Mouse (Mus musculus): Measurements from ENCODE around the gene Fam240a.

Fam240a gene

DNA sequence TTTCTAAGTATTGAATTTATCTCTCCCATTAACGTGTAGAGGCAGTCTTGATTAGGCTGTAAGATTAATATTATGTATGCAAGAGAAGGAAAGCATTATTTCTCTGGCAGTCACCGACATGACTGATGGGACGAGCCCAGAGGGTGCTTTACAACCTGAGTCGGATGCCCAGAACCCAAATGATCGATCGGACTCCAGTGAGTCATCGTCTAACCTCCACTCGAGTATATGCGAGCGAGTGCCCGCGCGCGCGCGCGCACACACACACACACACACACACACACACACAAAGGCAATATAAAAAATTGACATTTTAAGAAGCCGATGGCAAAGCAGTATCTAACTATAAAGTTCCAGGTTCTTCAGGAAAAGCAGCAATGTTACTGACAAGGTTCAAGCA lies 28.7 kb upstream of the Fam240a start:
- no peak for DNase-seq (ENCODE audit: low read depth)

DNA sequence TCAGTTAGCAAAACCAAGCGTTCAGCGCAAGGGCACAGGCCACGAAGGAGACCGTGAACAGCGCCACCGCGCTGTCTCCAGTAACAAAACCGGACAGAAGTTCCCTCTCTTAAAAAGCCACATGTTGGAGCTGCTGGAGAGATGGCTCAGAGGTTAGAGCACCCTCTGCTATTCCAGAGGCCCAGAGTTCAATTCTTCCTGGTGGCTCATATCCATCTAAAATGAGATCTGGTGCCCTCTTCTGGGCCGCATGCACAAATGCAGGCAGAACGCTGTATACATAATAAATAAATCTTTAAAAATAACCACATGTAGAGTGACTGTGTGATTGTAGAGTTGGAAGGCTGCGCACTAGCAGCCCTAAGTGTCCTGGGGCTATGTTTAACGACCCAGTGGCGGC lies 27.6 kb upstream of the Fam240a start:
- DNase-seq (ENCODE audit: low read depth): peak; percentile 49

DNA sequence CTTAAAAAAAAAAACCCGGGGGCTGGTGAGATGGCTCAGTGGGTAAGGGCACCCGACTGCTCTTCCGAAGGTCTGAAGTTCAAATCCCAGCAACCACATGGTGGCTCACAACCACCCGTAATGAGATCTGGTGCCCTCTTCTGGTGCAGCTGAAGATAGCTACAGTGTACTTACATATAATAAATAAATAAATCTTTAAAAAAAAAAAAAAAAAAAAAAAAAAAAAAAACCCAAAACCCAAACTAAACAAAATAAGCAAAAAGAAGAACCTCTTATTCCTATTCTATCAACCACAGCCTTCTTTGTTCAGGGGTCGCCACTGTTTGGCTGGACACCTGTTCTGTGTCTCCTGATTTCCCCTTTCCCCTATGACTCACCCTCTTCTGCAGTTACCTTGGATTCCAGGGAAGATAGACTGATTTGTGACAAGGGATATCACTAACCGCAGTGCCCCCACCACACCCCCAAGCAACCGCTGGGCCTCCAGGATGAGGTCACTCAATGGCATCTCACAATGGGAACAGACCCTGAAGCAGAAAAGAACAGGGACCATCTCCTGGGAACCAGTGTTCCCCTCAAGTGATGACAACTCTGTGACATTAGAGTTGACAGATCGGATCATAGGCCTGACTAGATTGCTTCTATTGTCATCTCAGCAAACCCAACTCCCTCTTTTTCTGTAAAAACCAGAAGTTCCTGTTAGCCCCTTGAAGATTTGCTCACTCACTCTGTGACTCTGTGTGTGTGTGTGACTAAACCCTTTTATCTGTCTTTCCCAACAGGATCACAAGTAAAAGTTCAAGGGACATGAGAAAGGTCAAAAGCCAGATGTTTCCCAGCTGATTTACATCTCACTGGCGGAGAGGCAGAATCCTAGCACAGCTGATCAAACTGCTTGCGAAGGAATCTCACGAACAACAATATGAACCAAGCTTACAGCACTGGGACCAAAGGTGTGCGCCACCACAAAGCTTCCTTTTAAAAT lies 21.1 kb upstream of the Fam240a start:
- DNase-seq (ENCODE audit: low read depth): peak; percentile 26

DNA sequence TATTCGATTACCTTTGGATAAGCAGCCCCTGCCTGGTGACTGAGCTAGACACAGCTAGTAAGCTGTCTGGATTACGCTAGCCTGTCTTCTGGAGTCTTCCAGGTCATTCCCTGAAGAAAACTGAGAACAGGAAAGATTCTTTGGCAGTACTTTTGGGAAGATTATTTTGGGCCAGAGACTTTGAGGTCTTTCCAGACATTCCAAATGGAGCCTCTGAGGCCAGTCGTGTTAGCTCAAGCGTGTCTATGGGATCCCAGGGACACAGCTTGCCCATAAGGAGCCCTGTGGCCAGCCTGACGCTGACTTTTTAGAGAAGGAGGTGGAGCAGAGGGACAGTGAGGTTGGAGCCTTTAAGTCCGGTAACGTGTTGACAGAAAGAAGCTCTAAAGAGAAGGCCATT lies 19.3 kb upstream of the Fam240a start:
- DNase-seq (ENCODE audit: low read depth): no peak

DNA sequence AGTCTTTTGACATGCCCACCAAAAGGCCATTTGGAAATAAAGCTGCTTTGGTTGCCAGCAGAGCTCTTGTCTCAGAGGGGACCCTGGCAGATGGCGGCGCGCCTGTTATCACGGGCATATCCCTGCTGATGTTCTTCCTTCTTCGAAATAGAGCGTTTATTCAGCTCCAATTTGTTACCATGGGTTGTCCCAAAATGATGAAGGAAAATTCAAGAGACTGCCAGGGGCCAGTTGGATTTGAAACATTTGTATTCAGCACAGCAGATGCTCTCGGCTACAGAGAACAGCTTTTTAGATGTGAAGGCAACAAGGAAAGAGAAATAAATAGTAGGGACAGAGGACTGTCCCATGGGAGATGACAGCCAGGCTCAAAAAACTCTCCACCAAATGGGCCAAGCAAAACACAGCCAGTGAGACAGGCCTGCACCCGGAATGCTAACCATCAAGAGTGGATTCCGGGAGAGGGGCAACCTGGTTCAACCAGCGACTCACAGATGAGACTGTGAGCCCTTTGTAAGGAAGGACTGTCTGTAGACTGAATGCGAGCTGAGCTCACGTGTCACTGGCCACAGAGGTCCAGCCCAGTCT lies 17.3 kb upstream of the Fam240a start:
- DNase-seq (ENCODE audit: low read depth): no peak

DNA sequence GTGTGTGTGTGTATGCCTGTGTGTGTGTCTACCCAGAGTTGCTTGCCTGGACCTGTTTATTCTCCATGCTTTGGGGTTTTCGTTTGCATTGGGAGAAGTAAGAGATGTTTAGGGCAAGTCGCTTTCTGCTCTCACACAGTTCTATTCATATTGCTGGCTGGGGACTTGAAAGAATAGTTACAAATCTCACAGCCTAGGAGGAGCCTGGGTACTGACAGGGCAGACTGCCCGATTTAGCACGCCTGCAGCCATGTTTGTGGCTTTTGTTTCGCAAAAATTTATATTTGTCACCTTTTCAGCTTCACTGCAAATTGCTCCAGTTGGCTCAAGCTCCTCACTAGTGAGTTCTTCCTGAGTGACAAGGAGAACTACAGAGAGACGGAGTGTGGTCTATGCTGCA lies 14.9 kb upstream of the Fam240a start:
- no peak for DNase-seq (ENCODE audit: low read depth)

DNA sequence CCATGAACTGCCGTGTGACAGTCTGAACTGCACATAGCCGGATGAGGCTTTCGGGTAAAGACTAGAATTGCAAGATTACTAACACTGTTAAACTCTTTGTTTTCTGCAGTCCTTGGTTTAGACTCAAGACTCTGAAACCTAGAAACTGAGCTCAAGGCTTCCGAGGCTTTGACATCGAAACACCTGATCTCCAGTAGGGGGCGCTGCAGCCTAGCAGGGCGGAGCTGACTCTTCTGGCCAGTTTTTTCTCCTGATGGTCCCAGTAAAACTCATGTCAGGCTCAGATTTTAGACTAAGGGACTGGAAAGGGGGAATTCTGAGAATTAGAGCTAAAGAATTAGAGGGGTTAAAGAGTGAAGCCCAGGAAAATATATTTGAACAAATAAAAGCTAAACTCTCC lies 6.1 kb upstream of the Fam240a start:
- DNase-seq (ENCODE audit: low read depth): peak; percentile 64

DNA sequence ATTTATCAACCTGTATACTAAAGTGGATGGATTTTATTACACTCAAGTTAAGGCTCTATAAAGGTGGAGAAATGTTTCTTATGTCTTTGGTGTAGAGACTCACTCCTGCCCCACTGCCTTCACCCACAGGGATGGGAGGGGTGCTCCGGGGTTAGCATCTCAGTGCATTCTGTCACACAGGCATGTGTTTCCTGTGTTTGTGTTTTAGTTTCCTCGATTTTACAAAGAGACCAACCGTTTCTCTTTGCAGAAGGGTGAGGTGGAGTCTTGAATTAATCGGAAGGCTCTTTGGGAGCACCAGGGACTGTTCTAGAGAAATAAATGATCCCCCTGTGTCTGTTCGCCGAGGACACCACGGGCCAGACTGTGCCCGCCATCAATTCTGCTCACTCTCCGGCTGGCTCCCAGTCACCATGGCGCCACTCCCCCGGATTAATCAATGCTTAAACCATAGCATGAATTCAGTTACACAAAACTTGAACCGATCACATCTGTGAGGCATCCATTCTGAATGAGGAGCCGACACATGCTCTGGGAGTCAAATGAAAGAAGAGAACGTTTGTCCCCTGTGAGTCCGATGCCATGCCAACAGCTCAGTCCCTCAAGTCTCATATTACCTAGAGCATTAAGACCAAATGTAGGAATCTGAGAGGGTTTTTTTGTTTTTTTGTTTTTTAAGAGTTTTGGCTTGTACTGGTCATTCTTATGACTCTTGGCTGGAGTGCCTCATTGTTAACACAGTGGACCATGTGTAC lies 4.2 kb upstream of the Fam240a start:
- DNase-seq (ENCODE audit: low read depth): no peak

DNA sequence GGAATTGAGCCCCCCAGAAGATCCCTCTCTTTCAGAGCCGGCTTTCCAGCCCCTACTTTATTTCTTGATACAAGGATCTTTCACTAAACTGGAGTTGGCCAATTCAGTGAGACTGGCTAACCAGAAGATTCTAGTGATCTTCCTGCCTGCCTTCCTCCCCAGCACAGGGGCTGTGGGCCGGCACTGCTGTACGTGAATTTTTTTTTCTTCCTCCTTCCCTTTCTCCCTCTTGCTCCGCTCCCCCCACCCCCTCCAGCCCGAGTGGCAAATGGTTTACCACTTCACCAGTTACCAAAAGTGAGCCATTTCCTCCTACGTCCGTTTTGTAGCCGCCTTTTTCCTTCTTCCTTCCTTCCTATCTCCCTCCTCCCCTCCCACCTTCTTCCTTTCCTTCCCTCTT lies 1.2 kb downstream of the Fam240a start:
- DNase-seq (ENCODE audit: low read depth): peak; percentile 8

DNA sequence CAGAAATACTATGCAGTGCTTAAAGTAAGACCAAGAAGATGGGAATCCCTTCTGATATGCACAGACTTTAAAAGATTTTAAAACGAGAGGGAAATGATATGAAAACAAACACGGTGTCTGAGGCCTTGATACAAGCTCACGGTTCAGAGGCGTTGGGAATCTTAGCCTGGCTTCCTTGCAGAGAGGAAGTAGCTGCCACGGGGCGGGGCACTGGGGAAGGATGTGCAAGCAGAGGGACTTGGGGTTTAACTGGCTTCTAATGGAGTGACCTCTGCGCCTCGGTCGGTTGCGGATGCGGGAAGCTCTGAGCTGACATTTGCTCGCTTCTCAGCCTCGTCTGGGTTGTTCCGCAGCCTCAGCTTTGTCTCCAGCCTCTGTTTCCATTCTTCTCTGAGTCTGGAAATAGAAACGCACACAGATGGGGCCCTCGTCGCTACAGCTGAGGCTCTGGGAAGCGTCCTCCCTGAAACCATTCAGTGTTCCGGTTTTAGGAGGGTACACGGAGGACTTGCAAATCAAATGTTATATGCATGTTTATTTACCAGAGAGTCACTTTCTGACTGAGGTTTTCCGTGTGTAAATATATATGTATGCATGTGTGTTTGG lies 1.9 kb downstream of the Fam240a start:
- no peak for DNase-seq (ENCODE audit: low read depth)

DNA sequence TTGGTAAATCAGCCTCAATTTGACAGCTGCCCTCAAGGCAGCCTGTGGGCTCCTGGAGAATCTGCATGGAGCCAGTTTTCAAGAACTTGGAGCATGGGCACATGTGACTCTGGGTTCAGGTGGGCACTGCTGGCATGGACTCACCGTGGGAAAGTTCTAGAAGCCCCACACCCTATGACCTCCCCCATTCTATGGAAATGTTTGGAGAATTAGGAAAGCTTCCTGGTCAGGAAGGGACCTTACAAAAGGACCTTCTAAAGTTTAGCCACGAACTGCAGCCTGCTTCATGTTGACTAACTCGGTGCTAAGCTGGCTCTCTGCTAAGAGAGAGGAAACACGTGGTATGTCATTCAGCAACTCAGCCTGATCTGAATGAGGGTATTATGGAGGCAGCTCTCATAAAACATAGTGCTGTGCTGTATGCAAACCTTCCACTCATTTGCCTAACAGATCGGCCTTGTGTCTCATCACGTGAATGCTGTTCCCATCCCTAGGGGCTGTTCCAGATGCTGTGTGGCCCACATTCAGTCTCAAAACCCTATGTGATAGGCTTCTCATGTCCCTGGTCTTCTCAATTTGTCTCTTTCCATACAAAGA lies 7.2 kb downstream of the Fam240a start:
- no peak for DNase-seq (ENCODE audit: low read depth)

DNA sequence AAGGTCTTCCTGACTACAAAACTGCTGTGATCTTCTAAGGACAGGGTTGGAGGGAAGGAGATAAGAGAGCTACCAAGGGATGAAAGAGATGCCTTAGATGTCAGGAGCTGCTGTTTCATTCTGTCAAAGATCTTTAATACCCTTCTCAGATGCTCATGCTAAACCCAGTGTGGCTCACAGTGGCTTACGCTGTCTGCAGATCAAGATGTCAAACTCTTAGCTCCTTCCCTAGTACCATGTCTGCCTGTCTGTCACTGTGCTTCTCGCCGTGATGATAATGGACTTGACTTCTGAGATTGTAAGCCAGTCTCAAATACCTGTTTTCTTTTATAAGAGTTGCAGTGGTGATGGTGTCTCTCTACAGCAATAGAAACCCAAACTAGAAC lies 8.0 kb downstream of the Fam240a start:
- no peak for DNase-seq (ENCODE audit: low read depth)

DNA sequence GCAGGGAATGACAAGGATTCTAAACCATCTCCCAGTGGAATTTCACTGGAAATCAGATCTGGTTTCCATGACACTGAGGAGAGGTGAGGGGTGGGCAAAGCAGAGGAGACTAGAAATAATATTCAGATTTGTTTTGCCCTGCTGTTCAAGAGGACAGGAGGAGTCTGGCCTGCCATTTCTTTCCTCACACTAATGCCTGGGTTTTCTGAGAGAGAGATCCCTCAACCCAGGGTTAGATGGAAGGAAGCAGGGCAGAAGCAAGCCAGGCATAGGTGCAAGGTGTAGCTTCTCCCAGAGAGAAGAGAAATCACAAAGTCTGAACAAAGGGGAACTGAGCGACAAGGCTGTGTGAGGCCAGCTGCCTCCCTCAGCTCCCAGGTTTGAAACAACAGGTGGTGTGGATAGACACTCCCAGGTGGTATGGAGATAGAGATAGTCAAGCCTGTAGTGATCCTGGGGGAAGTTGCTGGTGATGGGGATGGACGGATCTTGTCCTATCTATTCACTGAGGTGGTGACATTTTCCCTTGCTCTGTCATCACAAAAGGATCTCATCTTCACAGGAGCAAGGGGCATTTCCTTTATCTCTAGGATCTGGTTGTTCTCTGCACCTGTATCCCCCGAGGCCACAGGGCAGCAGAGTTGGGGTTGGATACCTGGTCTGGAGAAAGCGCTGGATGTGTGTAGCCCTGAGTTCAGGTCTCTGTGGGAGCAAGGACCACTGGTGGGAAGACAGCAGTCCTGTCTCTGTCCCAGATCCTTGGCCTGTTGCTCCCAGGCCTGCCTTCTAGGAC lies 8.6 kb downstream of the Fam240a start:
- DNase-seq (ENCODE audit: low read depth): no peak

DNA sequence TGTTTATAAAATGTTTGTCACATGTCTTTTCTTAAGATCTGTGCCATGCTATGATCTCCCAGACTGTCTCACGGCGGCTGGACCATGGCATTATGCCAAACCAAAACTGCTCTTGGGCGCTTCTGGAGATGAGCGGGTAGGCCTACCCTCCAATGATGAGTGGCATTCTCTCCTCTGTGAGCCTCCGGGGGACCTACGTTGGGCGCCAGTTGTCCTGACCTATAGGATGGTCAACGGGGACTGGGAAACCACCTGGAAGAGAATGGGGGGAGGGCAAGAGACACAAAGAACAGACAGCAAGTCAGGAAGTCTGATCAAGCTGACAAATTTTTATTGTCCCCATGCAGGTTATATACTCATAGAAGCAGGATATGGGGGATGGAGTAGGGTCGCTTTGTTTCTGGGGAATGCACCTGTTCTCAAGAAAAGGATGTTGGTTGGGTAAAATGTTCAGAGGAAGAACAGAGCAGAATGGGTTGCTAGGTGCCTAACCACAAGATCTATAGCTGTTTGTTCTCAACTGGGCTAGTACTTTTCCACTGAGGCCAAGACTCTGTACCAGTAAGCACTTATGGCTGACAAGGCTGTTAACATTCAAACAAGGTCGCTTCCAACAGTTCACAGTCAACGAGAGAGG lies 9.3 kb downstream of the Fam240a start:
- DNase-seq (ENCODE audit: low read depth): no peak

DNA sequence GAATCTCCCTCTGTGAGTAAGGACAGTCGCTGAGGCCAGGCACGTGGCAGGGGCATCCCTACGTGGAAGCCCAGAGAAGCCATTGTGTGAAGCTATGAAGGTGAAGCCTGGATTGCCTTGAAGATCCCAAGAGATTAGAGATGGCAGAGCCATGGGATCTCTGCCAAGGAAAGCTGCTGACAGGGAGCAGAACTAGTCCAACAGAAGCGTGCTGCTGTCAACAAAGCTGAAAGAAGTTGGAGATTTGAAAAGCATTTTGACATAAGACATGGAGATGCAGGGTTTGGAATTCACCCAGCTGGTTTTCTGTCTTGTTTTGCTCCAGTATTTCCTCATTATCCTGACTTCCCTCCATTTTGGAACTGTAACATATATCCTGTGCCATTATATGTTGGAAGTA lies 14.4 kb downstream of the Fam240a start:
- no peak for DNase-seq (ENCODE audit: low read depth)

DNA sequence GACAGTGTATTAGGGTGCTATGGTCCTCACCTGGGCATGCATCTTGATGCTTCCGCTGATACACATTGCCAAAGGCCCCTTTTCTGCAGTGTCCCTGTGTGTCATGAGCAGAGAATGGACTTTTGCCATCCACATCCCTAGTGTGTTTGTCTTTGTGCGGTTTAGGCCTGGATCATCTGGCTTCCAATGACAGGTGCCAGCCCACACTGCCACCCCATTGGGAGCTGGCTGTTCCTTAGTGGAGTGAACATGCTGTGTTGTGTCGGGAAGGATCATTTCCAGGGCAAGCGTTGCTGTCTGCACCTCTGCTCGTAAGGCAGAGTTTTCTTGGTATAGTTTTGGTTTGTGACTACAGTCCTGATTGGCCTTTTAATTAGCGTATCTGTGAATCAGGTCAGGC lies 15.5 kb downstream of the Fam240a start:
- no peak for DNase-seq (ENCODE audit: low read depth)

DNA sequence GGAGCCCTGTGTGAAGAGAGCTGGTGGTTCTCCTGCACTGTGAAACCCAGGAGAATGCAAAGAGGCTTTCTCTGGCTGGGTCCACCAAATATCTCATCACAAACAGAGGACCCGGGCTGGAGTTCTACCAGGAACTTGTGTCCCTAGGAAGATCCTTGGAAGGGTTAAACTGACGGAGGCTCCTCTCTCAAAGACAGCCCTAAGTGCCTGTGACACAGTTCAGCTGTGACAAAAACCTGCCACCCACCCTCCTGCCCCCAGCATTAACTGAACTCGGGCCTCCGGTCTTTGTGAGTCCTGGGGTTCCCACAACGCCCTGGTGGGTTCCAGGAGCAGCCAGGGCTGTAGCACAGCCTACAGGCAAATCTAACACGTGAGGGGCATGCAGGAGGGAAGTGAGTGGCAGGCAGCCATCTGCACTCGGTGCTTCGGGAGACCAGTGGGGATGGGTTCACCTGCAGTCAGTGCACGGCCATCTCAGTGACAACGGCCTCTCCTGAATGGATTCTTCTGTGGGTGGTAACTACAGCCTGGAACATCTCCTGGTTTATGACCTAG lies 17.1 kb downstream of the Fam240a start:
- DNase-seq (ENCODE audit: low read depth): no peak

DNA sequence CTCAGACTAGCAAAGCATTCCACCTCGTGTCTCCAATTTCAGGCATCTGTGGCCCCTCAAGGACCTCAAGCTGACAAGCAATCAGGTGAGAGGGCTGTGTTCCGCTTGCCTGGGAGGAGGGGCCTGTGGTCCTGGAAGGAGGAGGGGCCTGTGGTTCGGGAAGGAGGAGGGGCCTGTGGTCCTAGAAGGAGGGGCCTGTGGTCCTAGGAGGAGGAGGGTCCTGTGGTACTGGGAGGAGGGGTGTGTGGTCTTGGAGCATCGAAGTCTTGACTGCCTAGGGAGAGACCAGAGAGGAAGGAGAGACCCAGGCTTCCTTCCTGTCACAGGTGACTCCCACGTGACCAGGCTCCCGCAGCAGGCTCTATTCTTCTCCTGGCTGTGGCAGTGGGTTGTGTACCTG lies 20.1 kb downstream of the Fam240a start:
- peak; percentile 23 for DNase-seq (ENCODE audit: low read depth)

DNA sequence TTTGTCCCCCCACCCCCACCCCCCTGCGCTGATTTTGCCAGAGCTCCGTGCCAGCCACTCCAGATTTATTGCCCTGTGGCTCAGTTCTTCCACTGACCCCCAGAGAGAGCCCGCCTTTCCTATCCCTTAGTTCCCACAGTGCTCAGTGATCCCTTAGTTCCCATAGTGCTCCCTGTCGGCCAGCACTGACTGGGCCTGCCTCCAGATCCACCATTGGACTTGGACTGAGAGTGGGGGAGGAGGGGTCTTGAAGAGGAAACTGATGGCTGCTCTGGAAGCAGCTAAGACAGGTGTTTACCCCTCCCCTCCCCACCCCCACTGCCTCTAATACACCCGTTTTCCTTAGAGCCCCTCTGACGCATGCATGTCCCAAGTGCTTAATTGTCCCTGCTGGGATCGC lies 20.7 kb downstream of the Fam240a start:
- DNase-seq (ENCODE audit: low read depth): no peak

DNA sequence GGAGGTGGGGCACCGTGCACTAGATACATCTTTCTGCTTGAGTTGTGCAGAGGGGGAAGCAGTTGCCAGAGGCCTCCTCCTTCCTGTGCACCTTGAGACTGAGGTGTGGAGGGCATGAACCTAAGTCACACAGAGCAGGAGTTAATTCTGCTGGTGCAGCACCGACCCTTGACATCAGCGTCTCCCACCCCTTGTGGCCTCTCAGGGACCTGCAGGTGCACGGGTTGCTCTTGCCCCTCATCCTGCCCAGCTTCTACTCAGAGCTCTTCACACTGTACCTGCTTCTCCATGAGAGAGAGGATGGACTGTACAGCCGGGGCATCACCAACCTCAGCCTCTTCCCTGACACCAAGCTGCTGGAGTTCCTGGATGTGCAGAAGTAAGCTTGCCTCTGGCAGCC lies 21.2 kb downstream of the Fam240a start:
- DNase-seq (ENCODE audit: low read depth): no peak
